Mouse (Mus musculus) spleen, postnatal 4 days (tissue): ENCODE results near the gene Gm42417.

Source experiments
- DNase-seq, 2 experiments: peaks; one replicate each; pipeline ENCODE4 v3.0.0; 2022; ENCODE audit warnings: low spot score in 2 of 2

The Gm42417 gene

DNA sequence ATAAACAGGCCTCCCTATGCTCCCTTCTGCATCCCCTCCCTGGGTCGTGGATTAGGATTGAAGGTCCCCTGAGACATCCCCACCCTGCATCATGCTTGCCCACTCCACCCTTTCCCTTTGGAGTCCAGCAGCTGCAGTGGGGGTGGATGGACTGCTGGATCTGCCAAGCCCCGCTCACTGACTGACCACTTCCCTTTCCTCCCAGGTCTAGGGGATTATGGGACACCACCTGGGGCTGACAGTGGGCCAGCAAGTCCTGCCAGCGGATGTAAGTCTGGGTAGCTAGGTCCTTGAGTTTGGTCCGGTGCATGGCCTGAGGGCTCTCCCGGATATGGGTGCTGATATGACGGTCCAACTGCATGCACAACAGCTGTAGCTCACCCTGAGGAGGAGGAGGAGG lies 24.9 kb upstream of the Gm42417 start:
- no peak for DNase-seq

DNA sequence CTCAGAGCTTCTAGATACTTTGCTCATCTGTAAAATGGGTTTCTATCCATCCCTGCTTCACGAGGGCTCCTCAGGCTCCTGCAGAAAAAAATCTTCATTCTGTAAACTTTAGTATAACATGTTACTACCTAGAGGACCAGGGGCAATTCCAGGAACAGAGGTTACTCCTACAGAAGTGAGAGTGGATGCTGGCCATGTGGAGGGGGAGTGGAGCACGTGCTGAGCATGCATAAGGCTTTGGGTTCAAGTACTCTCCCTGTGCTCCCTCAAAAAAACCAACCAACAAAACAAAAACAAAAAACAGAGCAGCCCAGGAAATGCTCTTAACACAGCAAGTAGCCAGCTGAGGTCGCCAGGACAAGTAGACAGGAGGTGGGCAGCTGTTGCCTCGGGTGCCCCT lies 24.4 kb upstream of the Gm42417 start:
- no peak for DNase-seq

DNA sequence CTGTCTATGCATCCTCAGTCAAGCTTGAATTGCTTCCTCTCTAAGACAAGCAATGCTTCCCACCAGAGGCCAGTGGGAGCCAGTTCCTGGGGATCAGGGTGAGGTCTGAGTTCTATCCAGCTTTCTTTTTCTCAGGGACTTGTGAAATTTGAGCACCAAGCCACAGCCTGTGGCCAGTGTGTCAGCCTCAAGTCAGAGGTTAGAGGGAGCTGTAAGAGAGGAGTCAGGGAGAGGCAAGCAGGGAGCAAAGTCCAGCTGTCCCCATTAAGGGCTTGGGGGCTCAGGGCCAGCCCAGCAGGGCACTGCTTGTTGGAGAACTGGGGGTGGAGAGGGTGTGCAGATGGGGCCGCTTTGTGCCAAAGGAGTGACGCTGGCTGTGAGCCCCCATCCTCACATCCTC lies 24.0 kb upstream of the Gm42417 start:
- DNase-seq: no peak

DNA sequence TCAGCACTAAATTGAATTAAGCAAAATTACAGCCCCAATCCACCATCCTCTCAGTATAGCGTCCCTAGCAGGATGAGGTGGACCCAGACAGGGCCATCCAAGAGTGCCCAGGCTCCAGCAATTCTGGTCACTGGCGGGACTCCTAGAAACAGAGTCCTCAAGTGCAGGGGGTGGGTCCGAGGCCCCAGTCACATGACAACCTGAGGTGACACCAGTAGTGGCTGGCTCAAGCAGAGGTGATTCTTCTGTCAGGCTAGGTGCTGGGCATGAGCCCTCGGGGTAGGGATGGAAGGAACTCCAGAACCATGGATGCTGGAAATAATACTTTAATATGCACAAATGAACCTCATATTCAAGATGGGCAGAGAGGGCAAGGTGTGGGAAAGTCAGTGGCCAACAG lies 23.2 kb upstream of the Gm42417 start:
- DNase-seq: no peak

DNA sequence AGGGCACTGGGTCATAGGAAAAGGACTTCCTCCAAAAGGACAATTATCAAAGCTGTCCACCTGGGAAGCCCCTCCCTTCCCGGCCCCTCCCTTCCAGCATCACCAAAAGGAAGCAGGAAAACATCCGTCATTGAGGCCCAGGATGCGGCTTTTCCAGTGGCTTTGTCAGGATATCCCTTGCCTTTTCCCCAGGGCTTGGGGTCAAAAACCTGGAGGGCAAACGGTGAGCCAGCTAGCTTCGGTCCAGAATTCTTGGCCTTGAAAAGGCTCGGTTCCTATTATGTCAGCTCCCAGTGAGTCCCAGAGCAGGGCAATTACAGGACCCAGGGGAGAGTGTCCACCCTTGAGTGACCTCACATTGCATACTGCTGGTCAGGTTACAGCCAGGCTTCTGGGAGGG lies 21.7 kb upstream of the Gm42417 start:
- no peak for DNase-seq

DNA sequence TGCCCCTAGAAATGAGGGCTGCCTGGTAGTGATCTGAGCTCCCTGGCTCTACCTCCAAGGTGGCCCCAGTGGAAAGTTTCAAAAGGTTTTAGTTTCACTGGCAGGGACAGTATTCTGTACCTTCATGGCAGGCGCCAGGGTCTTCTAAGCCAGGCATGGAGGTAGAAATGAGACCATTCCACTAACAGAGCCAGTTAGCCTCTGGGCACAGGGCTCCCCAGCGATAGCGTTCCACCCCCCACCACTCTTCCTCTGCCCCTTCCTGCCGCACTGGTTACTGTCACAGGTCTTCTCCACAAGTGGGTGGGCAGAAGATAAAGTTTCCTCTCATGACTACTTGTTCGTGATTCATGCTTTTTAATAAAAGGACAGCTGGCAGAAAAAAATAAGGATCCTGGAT lies 20.7 kb upstream of the Gm42417 start:
- no peak for DNase-seq

DNA sequence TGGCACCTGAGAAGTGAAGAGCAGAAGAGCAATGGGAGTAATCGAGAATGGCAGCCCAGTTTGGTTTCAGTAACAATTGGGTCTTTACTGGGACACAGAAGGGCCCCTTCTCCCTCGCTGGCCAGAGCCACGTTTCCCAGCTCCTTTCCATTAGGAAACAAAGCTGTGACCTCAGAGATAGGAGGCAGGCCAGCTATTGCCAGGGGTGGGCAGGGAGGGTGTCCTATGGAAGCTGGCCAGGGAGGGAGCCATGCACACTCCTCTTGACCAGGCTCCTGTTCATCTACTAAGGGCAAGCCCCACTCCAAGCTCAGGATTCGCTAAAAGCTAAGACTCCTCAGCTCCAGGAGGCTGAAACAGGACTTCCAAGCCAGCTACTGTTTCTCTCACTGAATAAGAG lies 20.0 kb upstream of the Gm42417 start:
- no peak for DNase-seq

DNA sequence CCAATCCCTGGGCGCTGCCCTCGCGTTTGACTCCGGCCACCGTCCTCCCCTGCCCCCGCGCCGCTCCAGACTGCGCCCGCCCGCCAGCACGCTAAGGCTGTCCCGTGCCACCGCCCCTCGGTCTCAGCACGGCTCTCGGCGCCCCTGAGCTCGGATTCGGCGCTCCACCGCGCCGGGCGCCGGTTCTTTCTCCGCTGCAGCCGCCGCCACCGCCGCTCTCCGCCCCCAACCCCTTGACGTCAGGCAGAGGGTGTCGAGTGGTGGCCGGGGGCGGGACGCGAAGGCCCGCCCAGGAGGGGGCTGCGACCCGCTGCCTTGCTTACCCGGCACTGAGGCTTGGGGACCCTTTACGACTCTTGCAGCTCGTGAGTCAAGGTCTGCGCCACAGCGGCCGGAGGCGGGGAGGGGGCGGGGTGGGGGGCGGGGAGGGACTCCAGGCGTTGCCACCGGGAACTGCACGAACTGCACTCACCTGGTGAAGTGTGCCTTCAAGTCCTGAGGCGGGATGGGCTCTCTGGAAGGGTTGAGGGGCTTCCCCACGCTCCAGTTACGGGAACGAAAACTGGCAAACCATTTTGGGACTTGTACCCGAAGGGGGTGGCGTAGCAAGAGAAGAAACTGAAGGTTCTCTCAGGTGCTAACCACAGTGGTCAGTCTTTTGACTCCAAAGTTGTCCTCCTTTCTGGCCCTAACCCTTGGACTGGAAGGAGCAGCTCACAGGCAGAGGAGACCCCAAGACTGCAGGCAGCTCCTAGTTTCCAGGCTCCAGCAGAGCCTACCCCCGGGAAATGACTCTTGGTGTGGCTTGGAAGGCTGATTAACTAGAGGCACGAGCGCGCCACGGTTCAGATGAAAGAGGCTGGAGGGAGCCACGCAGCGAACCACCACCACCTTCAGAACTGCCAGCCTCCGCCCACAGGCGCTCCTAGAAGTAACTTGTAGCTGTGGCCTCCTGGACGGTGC lies 19.1 kb upstream of the Gm42417 start, which contains the start of gene Sema4c:
Gene Sema4c, minus strand, starts transcription at position 319 of the 963 bp plus-strand sequence.
- peak in 1 of 2 experiments; percentile 74 for DNase-seq

DNA sequence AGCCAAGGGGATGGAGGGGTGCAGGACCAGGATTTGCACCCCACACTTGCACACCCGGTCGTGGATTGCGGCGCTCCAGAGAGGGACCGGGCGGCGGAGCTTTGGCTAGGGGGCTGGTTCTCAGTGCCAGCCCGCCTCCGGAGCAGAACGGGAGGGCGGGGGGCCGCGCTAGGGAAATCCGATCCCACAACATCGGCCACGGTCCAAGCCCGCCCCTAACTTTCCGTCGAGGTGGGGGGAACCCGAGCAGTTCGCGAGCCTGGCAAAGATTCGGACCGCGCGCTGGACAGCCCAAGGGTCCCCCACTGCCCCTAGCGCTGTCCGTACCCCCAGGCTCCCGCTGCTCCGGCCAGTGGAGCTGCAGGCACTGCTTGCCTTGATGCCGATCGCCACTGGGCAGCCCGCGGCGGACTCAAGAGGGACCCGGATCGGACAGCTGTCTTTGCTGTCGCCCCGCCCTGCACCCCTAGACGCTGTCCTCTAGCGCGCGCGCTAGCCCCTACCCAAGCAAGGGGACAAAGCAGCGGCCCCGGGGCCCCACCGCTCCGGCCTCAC lies 18.3 kb upstream of the Gm42417 start:
- peak; percentile 40 to 74 for DNase-seq

DNA sequence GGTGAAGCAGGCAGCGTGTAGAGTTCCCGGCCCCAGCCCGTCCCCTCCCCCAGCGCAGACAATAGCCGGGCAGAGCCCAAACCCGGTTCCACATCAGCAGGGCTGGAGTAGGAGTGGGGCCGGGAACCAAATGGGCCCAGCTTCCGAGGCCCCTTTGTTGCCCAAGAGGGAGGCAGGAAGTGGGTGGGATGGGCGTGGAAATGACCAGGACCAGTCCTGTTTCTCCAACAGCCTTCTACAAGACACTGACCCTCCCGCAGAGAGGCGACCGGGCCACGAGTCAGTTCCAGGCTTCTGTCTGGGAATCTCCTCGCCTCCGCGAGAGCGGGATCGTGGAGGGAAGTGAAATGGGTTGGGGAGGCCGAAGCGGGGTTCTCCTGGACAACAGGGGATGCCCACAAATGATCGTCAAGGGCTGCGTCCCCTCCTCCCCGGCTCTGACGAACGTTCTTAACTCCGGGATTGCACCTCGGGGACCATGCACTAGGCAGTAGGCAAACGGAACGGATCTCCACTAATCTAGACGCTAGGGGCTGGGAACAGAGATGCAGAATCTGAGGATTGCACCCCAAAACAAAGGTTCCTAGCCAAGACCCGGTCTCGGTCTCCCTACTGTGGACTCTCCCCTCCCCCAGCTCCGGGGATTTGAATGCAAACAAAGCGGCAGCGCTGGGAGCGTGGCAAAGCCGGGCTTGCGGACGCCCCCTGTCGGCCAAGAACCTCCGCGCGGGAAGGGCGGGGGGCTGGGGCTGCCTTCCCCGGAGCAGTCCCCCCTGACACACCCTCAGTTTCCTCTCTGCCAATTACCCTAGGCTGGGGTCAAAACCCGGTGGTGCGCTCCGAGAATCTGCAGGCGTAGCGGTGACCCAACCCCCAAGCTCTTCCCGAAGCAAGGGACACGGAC lies 17.6 kb upstream of the Gm42417 start:
- DNase-seq: peak; percentile 71 to 89

DNA sequence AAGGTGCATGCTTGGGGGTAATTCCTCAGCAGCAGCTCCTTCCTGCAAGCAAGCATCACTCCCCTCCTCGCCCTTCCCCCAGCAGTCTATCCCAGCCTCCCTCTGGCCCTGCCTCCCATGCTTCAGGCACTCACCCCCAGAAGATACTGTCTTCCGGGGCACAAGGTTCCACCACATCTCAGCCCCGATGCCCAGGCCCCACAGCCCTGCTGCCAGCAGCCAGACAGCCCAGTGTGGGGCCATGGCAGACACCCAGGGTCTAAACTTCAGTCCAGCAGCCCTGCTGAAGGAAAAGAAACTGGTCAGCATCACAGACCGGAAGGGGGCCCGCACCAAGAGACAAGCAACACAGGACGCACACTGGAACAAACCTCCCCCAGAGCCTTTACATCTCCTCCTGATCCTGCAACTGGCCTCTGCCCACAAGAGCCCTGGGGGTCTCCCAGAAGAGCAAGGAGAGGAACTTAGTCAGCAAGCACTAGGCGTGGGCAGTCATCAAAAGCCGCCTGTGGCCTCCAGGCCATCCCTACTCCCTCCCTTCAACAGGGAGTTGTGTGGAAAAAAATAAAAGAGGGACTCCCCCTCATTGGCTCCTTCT lies 16.7 kb upstream of the Gm42417 start:
- DNase-seq: no peak

DNA sequence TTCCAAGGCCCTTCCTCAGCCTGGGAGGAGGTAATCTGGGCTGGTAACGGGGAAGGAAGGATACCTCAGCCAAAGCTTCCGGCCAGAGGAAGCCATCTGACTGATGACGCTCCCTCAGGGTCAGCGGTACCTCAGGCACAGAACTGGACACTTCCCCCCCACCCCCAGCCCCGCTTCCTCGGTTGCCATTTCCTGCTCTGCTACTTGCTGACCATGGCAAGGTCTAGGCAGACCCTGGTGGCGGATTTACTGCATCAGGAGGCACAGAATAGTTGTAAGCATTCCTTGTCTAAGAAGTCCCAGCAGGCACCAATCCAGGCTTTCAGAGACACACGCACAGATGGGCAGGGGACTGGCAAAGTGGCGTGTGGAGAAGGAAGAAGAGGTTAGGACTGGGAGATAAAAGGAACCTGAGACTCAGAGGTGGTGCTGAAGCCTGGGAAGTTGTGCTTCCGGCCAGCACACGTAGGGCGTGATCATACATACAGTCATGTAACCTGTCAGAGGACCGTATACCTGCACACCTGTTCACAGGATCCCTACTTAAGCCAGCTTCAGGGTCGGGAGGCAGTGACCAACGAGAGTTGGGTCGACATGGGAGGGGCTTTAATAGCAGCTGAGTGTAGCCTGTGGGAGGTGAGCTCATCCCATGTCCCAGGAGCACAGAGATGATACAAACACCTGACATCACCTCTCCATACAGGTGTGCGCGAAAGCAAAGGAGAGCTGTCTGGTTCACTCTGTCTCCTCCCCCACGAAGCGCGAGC lies 15.6 kb upstream of the Gm42417 start:
- DNase-seq: no peak

DNA sequence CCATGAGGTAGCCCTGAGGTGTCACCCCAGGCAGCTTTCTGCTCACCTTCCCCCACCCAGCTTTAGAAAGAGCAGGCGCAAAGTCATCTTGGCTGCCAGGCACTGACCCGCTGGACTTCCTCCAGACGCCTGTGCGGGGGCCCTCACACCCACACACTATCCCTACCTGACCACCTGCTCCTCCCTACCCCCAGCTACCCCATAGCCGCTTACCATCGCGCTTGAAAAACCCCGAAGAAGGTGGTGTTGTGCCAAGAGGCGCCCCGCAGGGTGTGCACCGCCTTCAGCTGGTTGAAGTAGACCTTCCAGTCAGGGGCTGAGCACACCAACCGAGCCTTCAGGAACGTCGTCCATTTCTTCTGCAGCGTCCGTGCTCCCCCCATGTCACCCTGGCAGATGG lies 13.3 kb upstream of the Gm42417 start:
- no peak for DNase-seq

DNA sequence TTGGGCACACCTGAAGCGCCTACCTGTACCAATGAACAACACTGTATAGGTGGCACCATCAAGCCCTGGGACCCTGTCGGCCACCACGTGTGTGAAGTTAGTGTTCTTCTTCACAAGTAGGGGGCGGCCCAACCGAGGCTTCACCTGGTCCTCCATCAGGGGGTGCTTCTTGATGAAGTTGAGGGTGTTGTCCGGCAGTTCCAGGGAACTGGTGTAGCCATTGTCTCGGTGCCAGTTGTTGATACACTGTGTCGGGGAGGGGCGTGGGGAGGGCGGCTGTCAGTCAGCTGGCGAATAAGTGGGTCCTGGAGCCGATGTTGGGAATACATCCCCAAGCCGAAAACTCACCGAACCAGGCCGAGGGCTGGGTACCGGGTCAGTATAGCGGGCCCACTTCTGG lies 12.7 kb upstream of the Gm42417 start:
- no peak for DNase-seq

DNA sequence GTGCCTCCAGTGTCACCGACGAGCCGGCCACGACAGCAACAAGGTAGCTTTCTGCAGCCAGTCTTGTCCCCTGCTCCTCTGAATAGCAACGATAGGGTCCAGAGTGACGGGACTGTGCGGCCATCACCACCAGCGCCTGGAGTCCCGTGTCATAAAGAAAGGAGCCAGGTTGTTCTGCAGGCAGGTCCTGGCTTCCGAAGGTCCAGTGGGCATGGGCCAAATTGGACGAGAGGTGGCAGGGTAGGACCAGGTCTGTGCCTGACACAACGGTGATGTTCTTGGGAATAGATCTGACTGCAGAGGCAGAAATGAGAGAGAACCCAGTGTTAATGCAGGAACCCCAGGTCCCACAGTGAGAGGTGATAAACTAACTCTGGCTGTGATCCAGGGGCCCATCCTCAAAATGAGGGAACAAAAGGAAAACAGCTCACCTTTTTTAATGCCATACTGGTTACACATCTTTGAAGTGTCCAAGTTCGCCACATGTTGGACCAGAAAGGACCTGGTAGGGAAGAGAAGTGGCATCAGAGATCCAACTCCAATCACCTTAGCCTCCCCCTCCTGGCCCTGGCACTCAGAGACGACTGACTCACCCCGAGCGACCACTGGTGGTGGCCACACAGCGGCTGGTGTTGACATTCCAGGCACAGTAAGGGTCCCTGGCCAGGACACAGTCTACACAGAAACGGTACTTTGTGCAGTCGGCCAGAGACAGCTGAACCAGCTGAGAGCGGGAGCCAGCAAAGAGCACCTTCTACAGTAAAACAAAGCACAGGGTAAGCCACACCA lies 11.0 kb upstream of the Gm42417 start:
- no peak for DNase-seq

DNA sequence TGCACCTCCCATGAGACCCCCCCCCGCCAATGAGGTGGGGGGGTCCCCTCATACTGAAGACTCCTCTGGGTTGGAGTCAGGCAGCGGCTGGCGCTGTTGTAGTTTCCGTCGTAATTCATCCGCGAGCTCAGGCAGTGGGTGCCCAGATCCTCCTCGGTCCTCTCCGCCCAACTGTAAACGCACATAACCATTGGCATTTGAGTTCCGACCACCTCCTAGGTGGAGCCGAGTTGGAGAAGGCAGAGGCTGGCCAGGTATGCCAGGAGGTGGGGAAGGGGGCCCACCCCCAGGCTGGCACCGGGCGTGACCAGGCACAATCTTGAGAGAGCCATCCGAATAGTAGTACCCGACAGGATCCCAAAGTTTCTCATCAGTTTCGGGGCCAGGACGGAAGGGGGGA lies 10.3 kb upstream of the Gm42417 start:
- no peak for DNase-seq

DNA sequence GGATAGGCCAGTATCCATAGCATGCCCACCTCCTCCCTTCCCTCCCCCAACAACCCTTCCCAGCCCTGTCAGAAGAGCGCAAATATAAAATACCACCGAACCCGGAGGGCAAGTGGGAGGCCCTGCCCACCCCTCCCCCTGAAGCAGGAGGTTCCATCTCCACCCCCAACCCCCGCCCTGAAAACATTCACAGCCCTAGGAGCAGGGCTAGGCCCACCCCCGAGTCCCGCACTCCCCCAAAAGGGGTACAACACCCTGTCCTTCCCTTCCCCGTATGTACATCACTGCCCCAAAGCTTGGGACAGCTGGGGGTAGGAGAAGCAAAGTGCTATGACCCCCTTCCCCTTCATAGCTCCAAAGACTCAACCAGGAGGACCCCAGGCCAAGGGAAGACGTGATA lies 9.5 kb upstream of the Gm42417 start:
- DNase-seq: no peak

DNA sequence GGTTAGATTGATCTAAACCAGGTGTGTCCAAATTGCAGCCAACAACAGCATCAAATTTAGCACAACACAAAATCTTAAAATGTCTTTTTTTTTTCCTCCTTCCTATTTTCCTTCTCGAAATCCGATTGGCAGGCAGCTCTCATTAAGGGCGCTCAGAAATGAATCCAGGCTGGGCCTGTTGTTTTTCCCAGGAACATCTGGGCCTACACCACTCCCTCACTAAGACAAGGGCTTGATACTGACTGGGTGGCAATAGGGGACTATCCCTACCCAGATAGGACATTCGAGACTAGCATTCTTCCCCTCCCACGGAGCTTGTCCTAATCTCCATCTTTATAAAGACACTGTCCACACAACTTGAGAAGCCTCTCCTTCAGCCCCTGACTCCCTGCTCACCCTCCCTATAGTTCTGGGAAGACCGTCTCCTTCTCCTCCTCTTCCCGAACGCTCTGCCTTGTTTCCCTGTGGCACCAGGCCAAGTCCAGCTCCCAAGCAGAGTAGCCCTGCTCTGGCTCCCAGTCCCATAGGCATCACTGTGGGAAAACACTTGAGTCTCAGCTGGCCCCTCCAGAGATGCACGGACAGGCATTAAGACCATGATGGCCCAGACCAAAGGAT lies 8.9 kb upstream of the Gm42417 start:
- no peak for DNase-seq

DNA sequence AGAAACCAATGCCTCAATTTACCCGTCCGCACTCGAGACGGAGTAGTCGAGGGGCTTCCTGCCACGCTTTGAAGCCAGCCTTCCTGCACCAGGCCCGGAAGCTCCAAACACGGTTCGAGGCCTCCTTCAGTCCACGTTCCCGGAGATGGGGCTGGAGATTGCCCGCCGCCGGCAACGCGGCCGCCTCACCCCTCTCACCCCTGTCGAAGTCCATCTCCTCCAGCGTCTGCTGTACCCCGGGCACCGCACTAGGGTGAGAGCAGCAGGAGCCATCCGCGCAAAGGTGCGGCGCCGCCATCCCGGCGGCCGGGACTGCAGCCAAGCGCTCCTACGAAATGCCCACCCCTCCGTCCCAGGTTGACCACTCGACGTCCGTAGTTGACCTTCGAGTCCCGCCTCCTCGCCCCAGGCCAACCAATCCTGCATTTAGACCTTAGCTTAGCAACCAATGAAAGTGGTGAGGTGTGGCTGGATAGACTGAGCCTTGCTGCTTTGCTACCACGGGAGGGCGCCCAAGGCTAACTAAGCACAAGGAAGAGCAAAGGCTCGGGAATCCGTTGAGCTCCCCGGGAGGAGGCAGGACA lies 7.8 kb upstream of the Gm42417 start, which contains the start of gene Ankrd39:
Gene Ankrd39, minus strand, starts transcription at position 558 of the 584 bp plus-strand sequence.
- DNase-seq: peak; percentile 96 to 97
